Mouse (Mus musculus) bone marrow, adult 2 months (tissue): Measurements from ENCODE around the gene Ube2v1.

ENCODE experiments used
- CTCF ChIP-seq: fragments of 200-500 bp; IDR thresholded peaks from 2 replicates; pipeline ENCODE4 v1.5.1; 2011; ENCODE audit warnings: low read length, control low read depth; ENCODE audit not compliant: control insufficient read depth, insufficient read depth
- POLR2A ChIP-seq: fragments of 200-500 bp; IDR thresholded peaks from 2 replicates; pipeline ENCODE4 v1.6.1; 2011; ENCODE audit warnings: low read depth, mild to moderate bottlenecking, control low read depth, low read length, borderline replicate concordance; ENCODE audit not compliant: control insufficient read depth

DNA sequence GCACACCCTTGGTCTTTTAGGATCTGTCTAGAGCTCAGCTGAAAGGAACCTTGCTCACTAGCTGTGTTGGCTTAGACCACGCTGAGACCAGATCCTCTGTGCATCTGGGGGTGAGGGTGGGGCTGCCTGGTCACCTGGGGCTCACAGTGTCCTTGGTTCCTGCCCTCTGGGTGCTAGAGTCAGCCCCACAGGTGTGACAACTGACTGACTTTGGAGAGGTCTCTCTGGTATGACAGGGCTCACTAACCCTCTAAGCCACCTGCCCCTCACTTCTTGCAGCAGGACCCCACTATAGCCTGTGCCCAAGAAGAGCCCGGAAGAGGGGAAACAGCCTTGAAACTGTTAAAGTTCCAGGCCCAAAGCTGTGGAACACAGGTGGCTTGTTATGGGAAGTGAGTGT is 29.5 kb downstream of the Ube2v1 start:
- TF ChIP-seq CTCF = no peak
- no peak for TF ChIP-seq POLR2A
